Mouse (Mus musculus) hindbrain, embryonic 16.5 days (tissue): ENCODE measurements around the gene Fstl3. TPM values are rescaled to one million over a fixed set of nuclear protein-coding genes. Genes with fewer than 3 reads are reported as not detected.
A peak's percentile ranks its signal among the peaks of the same experiment; 100 is the strongest.

Experiments used
- ATAC-seq: fragments of 200-750 bp; cut with Nextera tagmentation; 2 replicates; pipeline ENCODE4 v1.8.0; 2017; ENCODE audit warnings: moderate TSS enrichment, moderate library complexity
- H3K27ac ChIP-seq: fragments of 300-500 bp; sonication (generic); 2 replicates; pipeline ENCODE4 v1.5.1; 2014; ENCODE audit warnings: low read depth, mild to moderate bottlenecking, control low read depth, low read length, moderate library complexity
- H3K27me3 ChIP-seq: fragments of 300-500 bp; sonication (generic); replicated peaks from 2 replicates; pipeline ENCODE4 v1.6.1; 2014; ENCODE audit warnings: low read length; ENCODE audit not compliant: control insufficient read depth, insufficient read depth
- H3K36me3 ChIP-seq: fragments of 300-500 bp; sonication (generic); 2 replicates; pipeline ENCODE4 v1.6.1; 2014; ENCODE audit warnings: mild to moderate bottlenecking, low read length, moderate library complexity, mixed read lengths; ENCODE audit not compliant: control insufficient read depth, insufficient read depth
- H3K4me1 ChIP-seq: fragments of 300-500 bp; sonication (generic); 2 replicates; pipeline ENCODE4 v1.6.1; 2014; ENCODE audit warnings: low read depth, low read length; ENCODE audit not compliant: control insufficient read depth, insufficient read depth
- H3K4me2 ChIP-seq: fragments of 300-500 bp; sonication (generic); 2 replicates; pipeline ENCODE4 v1.6.1; 2014; ENCODE audit warnings: mild to moderate bottlenecking, low read length, control low read depth, moderate library complexity
- H3K4me3 ChIP-seq: fragments of 300-500 bp; sonication (generic); 2 replicates; pipeline ENCODE4 v1.5.1; 2014; ENCODE audit warnings: mild to moderate bottlenecking, low read length, control low read depth, moderate library complexity
- H3K9ac ChIP-seq: fragments of 300-500 bp; sonication (generic); 2 replicates; pipeline ENCODE4 v1.6.1; 2014; ENCODE audit warnings: low read depth, mild to moderate bottlenecking, control low read depth, low read length, moderate library complexity
- H3K9me3 ChIP-seq: fragments of 300-500 bp; sonication (generic); 2 replicates; pipeline ENCODE4 v1.6.1; 2014; ENCODE audit warnings: mild to moderate bottlenecking, low read length, moderate library complexity; ENCODE audit not compliant: control insufficient read depth
- WGBS: fragments of 180-500 bp; shearing (Covaris S2); extraction: QIAGEN DNeasy Blood & Tissue Kit; methylation state at CpG from one replicate; pipeline ENCODE4 v1.1.7; 2014; 5-methylcytosine and 5-hydroxymethylcytosine counted together
- polyA plus RNA-seq: library from polyadenylated mRNA; unstranded; fragments of >200 nt; fragmentation: Nextera tagmentation; extraction: Ambion mirVana; gene quantifications from 2 replicates; pipeline ENCODE4 v1.2.1, GENCODE M21; 2015

Fstl3 gene
- polyA plus RNA-seq, 1 experiment from 2014 or later = 3.0 TPM

DNA sequence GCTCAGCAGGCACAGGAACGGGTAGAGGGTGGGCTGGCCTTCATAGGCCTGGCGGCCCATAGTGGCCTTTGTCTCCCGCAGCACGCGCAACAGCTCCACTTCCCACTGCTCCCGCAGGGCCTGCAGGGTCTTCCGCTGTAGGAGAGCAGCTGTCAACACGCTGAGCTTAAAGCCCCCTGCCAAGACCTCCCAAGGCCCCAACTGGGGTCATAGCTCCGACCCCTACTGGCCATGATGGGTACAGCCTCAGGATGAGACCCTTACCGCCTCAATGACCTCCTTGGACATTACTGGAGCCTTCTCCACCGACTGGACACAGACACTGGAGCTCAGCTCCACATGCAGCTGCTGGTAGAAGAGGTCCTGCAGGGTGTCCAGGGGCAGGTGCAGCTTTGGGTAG is 36.2 kb upstream of the Fstl3 start:
- Histone ChIP-seq H3K36me3 (peaks cover 75% of the 10 kb centered on the region), H3K9me3 (peaks cover 40% of the 10 kb centered on the region), H3K27ac (no peak overlapping the region), H3K4me2 (no peak overlapping the region), H3K4me3 (no peak overlapping the region), H3K27me3 (peaks cover 2% of the 10 kb centered on the region; the same call in 1 of the 2 replicates), H3K4me1 (peaks cover 5% of the 10 kb centered on the region), H3K9ac (no peak overlapping the region)
- 50% methylated on average over 11 of the region's 11 CpGs for WGBS
- ATAC-seq = no peak

DNA sequence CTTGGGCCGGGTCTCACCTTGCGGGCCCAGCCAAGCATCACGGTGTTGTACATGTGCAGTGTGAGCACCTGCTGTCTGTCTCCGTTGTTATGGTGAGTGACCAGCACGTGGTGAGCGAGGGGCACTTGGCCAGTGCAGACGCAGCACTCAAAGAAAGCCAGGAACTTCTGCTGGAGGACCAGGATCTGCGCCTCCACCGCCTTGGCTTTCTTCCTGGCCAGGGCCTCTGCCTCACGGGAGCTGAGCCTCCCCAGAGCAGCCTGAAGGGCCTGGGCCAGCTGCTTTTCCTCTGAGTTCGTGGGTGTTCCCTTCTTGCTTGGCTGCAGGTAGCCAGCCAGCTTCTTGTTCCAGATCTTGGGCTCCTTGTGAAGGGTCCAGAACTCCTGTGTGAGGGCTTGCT is 33.9 kb upstream of the Fstl3 start:
- H3K36me3 ChIP-seq = peaks cover 53% of the 10 kb centered on the region
- H3K9me3 ChIP-seq = peaks cover 29% of the 10 kb centered on the region
- no peak overlapping the region for H3K4me3 ChIP-seq
- peaks cover 9% of the 10 kb centered on the region for H3K4me1 ChIP-seq
- H3K4me2 ChIP-seq = no peak overlapping the region
- no peak overlapping the region for H3K27ac ChIP-seq
- H3K27me3 ChIP-seq = no peaks in the 10 kb centered on the region
- no peak for ATAC-seq
- H3K9ac ChIP-seq = no peak overlapping the region
- WGBS = 87% methylated on average over 11 of the region's 11 CpGs

DNA sequence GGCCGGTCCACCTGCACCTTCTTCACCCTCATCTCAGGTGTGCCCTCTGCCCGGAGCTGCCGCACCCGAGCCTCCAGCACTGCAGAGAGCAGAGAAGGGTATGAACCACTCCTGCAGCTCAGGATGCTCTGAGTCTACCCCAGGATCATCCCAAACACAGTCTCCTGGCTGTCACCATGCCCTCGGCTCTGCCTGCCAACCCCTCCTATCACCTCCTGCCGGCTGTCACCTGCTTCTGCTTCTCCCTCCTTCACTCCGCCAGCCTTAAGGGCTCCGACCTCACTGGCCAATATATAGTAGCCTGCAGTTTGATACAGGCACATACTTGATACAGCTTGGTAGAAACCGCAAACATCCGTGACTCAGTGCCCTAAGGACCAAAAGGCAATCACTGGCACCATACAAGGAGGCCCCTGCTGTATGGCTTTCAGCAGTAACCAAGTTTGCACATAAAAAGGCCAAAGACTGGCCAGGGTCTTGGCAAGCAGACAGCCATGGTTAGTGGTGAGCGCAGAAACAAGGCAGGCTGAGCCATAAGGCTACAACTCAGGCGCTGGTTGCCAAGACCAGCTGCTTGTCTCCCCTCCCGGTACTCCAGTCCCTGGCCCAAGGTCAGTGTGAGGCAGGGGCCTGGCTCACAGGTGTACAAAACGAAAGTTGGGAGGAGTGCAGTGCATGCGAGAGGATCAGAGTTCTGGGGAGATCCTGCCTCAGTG is 33.3 kb upstream of the Fstl3 start:
- WGBS = 91% methylated on average over 15 of the region's 15 CpGs
- Histone ChIP-seq H3K9ac (no peak overlapping the region), H3K36me3 (peaks cover 46% of the 10 kb centered on the region), H3K4me2 (no peak overlapping the region), H3K4me3 (no peak overlapping the region), H3K4me1 (peaks cover 9% of the 10 kb centered on the region), H3K9me3 (peaks cover 23% of the 10 kb centered on the region), H3K27me3 (no peaks in the 10 kb centered on the region), H3K27ac (no peak overlapping the region)
- ATAC-seq = no peak

DNA sequence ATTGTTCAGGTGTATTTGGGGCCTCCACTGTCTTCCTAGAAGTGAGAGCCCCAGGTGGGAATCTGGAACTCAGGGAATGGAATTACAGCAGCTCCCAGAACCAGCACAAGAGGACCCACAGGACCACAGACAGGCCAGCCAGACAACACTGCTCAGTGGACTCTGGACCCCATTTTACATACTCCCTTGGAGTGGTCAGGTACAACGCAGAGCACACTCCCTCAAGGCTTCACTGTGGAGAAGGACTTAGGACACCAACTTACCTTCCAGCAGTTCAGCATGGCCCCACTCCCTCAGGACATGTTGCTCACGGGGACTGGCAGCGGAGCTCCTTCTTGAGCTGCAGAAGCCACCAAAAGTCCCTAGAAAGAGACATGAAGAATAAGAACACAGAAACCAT is 31.7 kb upstream of the Fstl3 start:
- no peak for ATAC-seq
- Histone ChIP-seq H3K36me3 (peaks cover 30% of the 10 kb centered on the region), H3K4me2 (peak overlapping the region; percentile 67), H3K9me3 (peaks cover 7% of the 10 kb centered on the region; the same call in 1 of the 2 replicates), H3K9ac (no peak overlapping the region), H3K27ac (no peak overlapping the region), H3K4me3 (peak overlapping the region; percentile 66; the same call in 1 of the 2 replicates), H3K4me1 (peaks cover 9% of the 10 kb centered on the region), H3K27me3 (no peaks in the 10 kb centered on the region)
- WGBS = 94% methylated on average over 3 of the region's 3 CpGs

DNA sequence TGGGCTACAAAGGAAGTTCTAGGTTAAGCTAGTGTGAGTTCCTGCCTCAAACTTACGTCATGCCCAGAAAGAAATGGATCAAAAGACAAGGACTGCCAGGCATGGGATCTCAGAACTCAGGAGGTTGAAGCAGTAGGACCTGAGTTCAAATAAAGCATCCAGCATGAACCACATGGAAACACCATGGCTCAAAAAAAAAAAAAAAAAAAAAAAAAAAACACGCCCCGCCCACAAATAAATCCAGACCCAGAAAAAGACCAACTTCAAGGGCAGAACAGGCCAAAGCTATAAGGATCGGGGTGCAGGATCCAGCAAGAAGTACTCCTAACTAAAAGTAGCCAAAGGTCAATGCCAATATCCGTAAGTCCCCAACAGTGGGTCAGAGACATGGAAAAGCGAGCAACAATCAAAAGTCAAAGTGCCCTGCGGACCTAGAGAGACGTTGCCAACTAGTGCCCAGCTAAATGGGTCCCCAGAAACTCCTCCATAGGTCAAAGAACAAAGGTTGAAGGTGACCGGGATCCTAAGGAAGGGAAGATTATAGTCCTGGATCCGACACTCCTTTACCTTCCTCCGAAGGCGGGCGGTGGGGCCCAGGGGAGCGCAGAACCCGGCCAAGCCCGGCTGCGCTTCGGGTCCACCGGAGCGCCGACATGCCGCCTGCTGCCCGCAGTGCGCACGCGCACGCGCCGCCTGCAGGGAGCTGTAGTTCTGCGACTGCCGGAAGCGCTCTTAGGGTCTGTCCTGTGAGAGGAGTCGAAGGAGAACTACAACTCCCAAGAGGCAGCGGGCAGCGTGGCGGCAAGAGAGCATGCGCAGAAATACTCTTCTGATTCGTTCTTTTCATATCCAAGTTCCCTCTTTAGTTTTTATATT is 30.9 kb upstream of the Fstl3 start, which contains the start of gene Polrmt:
TSS of gene Polrmt (minus strand) at position 684 of the 876 bp plus-strand sequence.
- peak; percentile 96 for ATAC-seq

DNA sequence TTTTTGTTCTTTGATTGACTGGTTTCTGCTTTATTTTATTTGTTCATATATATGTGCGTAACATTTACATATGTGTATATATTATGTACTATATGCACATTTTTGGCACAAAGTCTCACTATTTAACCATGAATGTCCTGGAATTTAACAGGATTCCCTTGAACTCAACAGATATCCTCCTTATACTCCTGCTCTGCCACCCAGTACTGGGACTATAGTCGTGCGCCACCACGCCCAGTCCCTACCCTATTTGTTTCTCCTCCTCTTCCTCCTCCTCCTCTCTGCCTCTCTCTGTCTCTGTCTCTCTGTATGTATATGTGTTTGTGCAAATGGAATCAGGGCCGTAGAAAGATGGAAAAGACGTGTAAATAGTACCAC is 30.3 kb upstream of the Fstl3 start:
- H3K4me3 ChIP-seq = peak overlapping the region; percentile 30

More for the DNA sequence above, 30.9 kb upstream of the Fstl3 start, which contains the start of gene Polrmt:
- H3K4me3 ChIP-seq = peak within 1 kb of the TSS; percentile 66
- no peaks in the 10 kb centered on the region for H3K27me3 ChIP-seq
- 0 out of 2 replicates have a peak within 1 kb of the TSS, but pooled peaks have one; percentile 2 for H3K27ac ChIP-seq
- no peaks in the 10 kb centered on the region for H3K9me3 ChIP-seq
- H3K4me2 ChIP-seq = peak within 1 kb of the TSS; percentile 67
- WGBS = 3% methylated on average over 37 of the region's 38 CpGs
- peaks cover 23% of the 10 kb centered on the region for H3K36me3 ChIP-seq
- peak within 1 kb of the TSS; percentile 70 for H3K9ac ChIP-seq
- peaks cover 9% of the 10 kb centered on the region for H3K4me1 ChIP-seq

DNA sequence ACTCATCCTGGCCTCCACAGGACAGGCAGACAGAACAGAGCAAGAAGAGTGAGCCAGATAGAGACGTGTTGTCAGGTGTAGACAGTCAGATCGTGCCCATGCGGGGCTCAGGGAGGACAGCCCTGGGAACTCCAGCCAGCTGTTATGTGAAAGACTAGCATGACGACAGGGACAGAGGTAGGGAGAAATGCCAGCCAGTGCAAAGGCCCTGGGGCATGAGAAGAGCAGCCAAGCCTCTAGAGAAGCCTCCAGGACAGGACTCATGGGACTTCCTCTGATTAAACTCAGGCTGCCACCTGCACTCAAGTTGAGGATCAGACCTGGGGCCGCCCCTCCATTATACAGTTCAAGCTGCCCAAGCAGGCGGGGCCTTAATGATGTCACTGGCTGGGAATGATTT is 28.6 kb upstream of the Fstl3 start:
- 78% methylated on average over 6 of the region's 6 CpGs for WGBS
- no peak overlapping the region for H3K4me3 ChIP-seq
- H3K9me3 ChIP-seq = no peaks in the 10 kb centered on the region
- ATAC-seq = no peak
- H3K27ac ChIP-seq = no peak overlapping the region
- H3K9ac ChIP-seq = no peak overlapping the region
- H3K36me3 ChIP-seq = peaks cover 1% of the 10 kb centered on the region; the same call in 1 of the 2 replicates
- no peak overlapping the region for H3K4me2 ChIP-seq
- no peaks in the 10 kb centered on the region for H3K27me3 ChIP-seq
- H3K4me1 ChIP-seq = peaks cover 9% of the 10 kb centered on the region

More for the DNA sequence above, 30.3 kb upstream of the Fstl3 start:
- Histone ChIP-seq H3K27me3 (no peaks in the 10 kb centered on the region), H3K4me2 (peak overlapping the region; percentile 67), H3K9me3 (no peaks in the 10 kb centered on the region), H3K9ac (peak overlapping the region; percentile 48; the same call in 1 of the 2 replicates), H3K36me3 (peaks cover 17% of the 10 kb centered on the region), H3K4me1 (peaks cover 9% of the 10 kb centered on the region), H3K27ac (no peak overlapping the region)
- WGBS = 26% methylated on average over 6 of the region's 6 CpGs
- peak; percentile 61 for ATAC-seq

DNA sequence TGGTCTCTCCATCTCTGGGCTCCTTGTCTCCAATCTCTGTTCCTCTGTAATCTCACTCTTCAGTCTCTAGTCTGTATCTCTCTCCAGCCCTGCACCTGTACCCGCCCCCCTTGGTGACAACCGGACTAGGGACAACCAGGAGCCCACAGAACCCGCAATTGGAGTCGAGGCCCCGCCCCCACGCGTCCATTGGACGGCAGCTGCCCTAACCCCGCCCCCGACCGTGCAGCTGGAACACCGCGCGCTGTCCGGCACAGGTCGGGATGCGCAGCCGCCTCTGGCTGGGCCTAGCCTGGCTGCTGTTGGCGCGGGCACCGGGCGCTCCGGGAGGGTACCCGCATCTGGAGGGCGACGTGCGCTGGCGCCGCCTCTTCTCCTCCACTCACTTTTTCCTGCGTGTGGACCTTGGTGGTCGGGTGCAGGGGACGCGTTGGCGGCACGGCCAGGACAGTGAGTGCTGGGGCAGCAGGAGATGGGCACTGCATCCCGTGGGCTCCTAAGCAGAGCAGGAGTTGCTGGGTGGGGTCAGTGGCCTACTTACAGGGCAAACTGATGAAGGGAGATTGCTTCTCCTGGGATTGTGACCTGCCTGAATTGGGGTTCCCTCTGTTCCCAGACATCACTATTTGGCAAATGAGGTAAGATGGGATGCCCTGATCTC is 22.1 kb upstream of the Fstl3 start, which contains the start of gene Fgf22:
TSS of gene Fgf22 (plus strand) at position 221 of the 661 bp plus-strand sequence.
- Histone ChIP-seq H3K9ac (peak within 1 kb of the TSS; percentile 65), H3K4me1 (peaks cover 10% of the 10 kb centered on the region), H3K27me3 (no peaks in the 10 kb centered on the region), H3K36me3 (peaks cover 30% of the 10 kb centered on the region), H3K9me3 (no peaks in the 10 kb centered on the region), H3K4me2 (peak within 1 kb of the TSS; percentile 88), H3K4me3 (peak within 1 kb of the TSS; percentile 52), H3K27ac (no peak within 1 kb of the TSS)
- WGBS = 1% methylated on average over 29 of the region's 36 CpGs
- ATAC-seq = peak; percentile 84
